Mouse (Mus musculus) olfactory bulb, adult 2 months (tissue): Measurements from ENCODE around the gene Inpp4a. TPM values are rescaled to one million over a fixed set of nuclear protein-coding genes. Genes with fewer than 3 reads are reported as not detected.

ENCODE experiments used
- H3K27ac ChIP-seq: fragments of 200-500 bp; 2 replicates; pipeline ENCODE4 v1.5.1; 2012; ENCODE audit warnings: low read depth, low read length; ENCODE audit not compliant: insufficient read depth
- H3K4me1 ChIP-seq: fragments of 200-500 bp; 2 replicates; pipeline ENCODE4 v1.6.1; 2012; ENCODE audit warnings: low read length; ENCODE audit not compliant: control insufficient read depth, insufficient read depth
- H3K4me3 ChIP-seq: fragments of 200-500 bp; 2 replicates; pipeline ENCODE4 v1.5.1; 2012; ENCODE audit warnings: mild to moderate bottlenecking, low read depth, low read length, moderate library complexity; ENCODE audit not compliant: insufficient read depth
- CTCF ChIP-seq: fragments of 200-500 bp; IDR thresholded peaks from 2 replicates; pipeline ENCODE4 v1.5.1; 2012; ENCODE audit warnings: low read depth, mild to moderate bottlenecking, low read length, moderate library complexity; ENCODE audit not compliant: insufficient read depth
- POLR2A ChIP-seq: fragments of 200-500 bp; IDR thresholded peaks from 2 replicates; pipeline ENCODE4 v1.6.1; 2012; ENCODE audit warnings: mild to moderate bottlenecking, low read depth, low read length, moderate library complexity; ENCODE audit not compliant: insufficient read depth
- WGBS: fragments of 180-500 bp; shearing (Covaris S2); methylation state at CpG from one replicate; pipeline ENCODE4 v1.1.7; 2018; 5-methylcytosine and 5-hydroxymethylcytosine counted together
- polyA plus RNA-seq: library from polyadenylated mRNA; stranded (reverse); fragments of >200 nt; gene quantifications from 2 replicates; pipeline ENCODE4 v1.2.4, GENCODE M21; 2012; ENCODE audit warnings: low replicate concordance; ENCODE audit not compliant: missing spikeins, insufficient read depth, insufficient read length

The Inpp4a gene
- polyA plus RNA-seq, 1 experiment = 177 TPM

DNA sequence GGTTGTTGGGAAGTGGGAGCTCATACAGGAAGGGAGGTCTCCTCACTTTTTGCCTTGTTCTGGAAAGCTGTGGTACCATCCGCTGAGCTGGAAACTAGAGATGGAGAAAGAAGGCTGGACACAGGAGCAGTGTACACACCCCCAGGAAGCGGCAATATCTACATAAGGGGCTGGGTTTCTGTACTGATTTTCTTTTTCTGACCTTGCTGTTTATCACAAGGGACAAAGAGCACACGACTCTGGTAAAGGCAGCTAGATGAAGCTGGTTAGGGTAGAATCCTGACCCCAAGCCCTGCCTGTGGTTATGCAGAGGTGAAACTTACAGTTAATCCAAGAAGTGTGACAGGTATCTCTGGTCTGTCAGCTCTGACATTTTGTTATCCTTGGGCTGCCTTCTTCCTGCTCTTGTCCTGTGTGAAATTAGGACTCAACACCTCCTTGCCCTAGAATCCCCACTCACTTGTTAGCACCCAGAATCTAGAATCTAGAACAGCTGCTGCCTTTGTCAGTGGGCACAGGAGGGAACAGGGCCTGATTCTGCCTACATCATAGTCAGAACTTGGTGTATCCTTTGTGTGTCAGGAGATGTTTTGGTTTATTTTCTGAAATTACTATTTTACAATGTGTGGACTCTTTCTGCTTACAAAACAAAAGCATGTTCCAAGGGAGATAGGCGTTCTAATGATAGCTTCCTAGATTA lies 34.2 kb downstream of the Inpp4a start:
- H3K27ac ChIP-seq = peak overlapping the region; percentile 24
- 66% methylated on average over 4 of the region's 4 CpGs for WGBS
- peaks cover 42% of the 10 kb centered on the region for H3K4me1 ChIP-seq
- H3K4me3 ChIP-seq = no peak overlapping the region
- TF ChIP-seq POLR2A = no peak

GRCm38 (mm10) chr1:37336022-37336421 lies 36.4 kb downstream of the Inpp4a start:
- no peak overlapping the region for H3K27ac ChIP-seq
- TF ChIP-seq CTCF = no peak
- TF ChIP-seq POLR2A = no peak
- peaks cover 35% of the 10 kb centered on the region for H3K4me1 ChIP-seq
- H3K4me3 ChIP-seq = no peak overlapping the region
- 88% methylated on average over 2 of the region's 2 CpGs for WGBS

DNA sequence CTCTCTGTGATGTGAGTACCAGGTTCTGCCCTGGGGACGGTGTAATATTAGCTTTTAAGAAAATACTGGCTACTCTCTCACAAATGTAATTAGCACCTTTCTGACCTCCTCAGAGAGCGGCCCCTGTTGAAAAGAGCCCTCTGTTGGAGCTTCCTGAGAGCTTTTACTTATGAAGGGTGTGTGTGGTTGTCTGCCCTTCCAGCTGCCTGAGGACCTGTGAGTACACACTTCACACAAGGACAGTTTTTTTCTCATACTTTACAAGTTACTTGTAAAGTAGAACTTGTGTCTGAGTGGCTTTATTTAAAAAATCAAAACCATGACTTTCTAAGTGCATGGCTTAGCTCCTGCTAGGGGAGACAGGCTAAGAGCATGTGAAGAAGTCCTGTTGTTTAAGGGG lies 37.1 kb downstream of the Inpp4a start:
- TF ChIP-seq POLR2A (no peak), CTCF (no peak)
- Histone ChIP-seq H3K27ac (no peak overlapping the region), H3K4me3 (no peak overlapping the region), H3K4me1 (peaks cover 35% of the 10 kb centered on the region)
- 73% methylated on average over 2 of the region's 2 CpGs for WGBS

DNA sequence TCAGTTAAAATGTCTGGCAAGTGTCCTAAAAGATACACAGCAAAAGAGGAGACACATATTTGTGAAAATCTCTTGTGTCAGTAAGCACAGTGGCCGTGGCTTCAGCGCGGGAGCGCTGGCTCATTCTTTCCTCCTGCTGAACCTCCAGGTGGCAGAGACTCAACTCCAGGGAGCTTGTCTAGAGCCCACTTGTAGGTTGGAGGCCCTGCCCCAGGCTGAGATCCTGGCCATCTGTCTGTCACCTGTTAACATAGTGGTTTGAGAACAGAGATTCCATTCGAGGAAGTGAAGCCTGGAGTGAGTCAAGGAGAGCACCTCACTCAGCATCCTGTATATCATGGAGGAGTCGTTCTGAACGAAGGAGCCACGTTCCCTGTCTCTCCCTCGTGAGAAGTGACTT lies 37.6 kb downstream of the Inpp4a start:
- 81% methylated on average over 9 of the region's 9 CpGs for WGBS
- H3K4me3 ChIP-seq = no peak overlapping the region
- no peak for TF ChIP-seq CTCF
- H3K27ac ChIP-seq = no peak overlapping the region
- peaks cover 36% of the 10 kb centered on the region for H3K4me1 ChIP-seq

- Histone ChIP-seq H3K4me1 (peaks cover 36% of the 10 kb centered on the region), H3K27ac (no peak overlapping the region), H3K4me3 (no peak overlapping the region)
- WGBS = 25% methylated on average over 8 of the region's 8 CpGs
- no peak for TF ChIP-seq CTCF
- TF ChIP-seq POLR2A = no peak
These were observed 39.5 kb downstream of the Inpp4a start for GRCm38 (mm10) chr1:37339144-37339543.

DNA sequence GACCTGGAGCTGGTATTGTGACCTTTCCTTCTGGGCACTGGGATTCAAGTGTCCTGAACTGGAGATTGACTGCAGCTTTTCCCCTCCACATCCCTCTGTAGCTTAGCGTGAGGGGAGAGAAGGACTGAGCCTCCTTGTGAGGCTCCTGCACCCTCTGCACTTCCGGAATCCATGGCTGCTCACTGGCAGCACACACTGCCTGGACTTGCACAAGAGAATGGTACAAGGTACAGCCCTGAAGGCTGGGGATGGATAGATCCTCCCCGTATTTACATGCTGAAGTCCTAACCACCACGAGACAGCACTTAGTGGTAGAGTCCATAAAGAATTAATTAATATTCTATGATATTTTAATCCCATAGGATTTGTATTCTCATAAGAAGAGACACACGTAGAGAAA lies 41.7 kb downstream of the Inpp4a start:
- Histone ChIP-seq H3K4me3 (no peak overlapping the region), H3K27ac (no peak overlapping the region), H3K4me1 (peaks cover 35% of the 10 kb centered on the region)
- TF ChIP-seq POLR2A = no peak
- TF ChIP-seq CTCF = no peak
- 90% methylated on average over 5 of the region's 5 CpGs for WGBS

DNA sequence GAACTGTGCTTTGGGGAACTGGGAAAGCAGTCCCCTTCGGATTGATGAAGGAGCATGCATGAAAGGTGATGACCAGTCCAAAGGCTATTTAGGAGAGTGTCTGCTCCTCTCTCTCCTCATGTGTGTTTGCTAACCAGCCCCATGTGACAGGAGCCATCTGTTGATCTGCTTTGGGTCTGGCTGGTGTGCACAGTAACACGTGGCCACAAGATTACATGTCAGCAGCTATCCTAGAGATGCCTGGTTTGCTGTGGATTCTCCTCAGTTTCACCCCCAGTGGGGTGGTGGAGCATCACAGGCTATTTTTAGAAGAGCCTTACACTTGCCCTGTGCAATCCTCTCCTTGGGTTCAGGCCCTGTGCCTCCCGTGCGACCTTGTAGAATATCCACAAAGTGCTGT lies 42.2 kb downstream of the Inpp4a start:
- Histone ChIP-seq H3K27ac (no peak overlapping the region), H3K4me1 (peaks cover 34% of the 10 kb centered on the region), H3K4me3 (no peak overlapping the region)
- 58% methylated on average over 4 of the region's 4 CpGs for WGBS
- TF ChIP-seq CTCF (no peak), POLR2A (no peak)

DNA sequence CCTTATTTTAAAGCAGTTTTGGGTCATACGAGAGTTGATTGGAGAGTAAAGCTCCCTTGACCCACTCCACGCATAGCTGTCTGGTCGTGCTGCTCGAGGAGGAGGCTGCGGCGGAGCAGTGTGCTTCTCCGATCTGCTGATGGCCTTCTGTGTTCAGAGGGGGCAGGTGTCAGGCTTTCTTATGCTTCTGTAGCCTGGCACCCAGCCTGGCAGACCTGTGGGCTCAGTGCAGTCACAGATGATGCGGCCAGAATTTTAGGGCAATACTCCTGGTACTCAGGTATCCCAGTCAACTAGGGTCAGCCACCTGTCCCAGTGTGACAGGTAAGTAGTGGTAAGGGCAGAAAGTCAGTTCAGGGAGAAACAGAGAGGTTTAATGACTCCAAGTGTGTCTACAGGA lies 42.9 kb downstream of the Inpp4a start:
- no peak for TF ChIP-seq CTCF
- TF ChIP-seq POLR2A = no peak
- Histone ChIP-seq H3K27ac (no peak overlapping the region), H3K4me1 (peaks cover 29% of the 10 kb centered on the region), H3K4me3 (no peak overlapping the region)
- 87% methylated on average over 8 of the region's 8 CpGs for WGBS

- TF ChIP-seq POLR2A = no peak
- TF ChIP-seq CTCF = no peak
- Histone ChIP-seq H3K27ac (no peak overlapping the region), H3K4me3 (no peak overlapping the region), H3K4me1 (peaks cover 27% of the 10 kb centered on the region)
- WGBS = 94% methylated on average over 3 of the region's 3 CpGs
These were observed 43.6 kb downstream of the Inpp4a start for GRCm38 (mm10) chr1:37343265-37343664.
